Mouse (Mus musculus): ENCODE data around the gene Mrps5. TPM values are rescaled to one million over a fixed set of nuclear protein-coding genes. Genes with fewer than 3 reads are reported as not detected.

The Mrps5 gene
- 142 and 146 TPM in 2 replicates for polyA plus RNA-seq (2014; fragmentation: Nextera tagmentation; extraction: Ambion mirVana)

GRCm38 (mm10) chr2:127586694-127587513 is at the start of gene Mrps5, which contains the start of gene Zfp661:
Gene Mrps5 (plus strand): TSS chr2:127587222.
Gene Zfp661 (minus strand): TSS chr2:127587094.
- H3K9me3 ChIP-seq (ENCODE audit: control insufficient read depth, low read length), result no peaks in the 10 kb centered on the region

GRCm38 (mm10) chr2:127537548-127537947 is 49.5 kb upstream of the Mrps5 start:
- Histone ChIP-seq H3K4me2 (replicated peaks; ENCODE audit: low read depth, low read length) (no peak overlapping the region), H3K27me3 (ENCODE audit: control insufficient read depth, insufficient read depth, low read length) (peaks cover 41% of the 10 kb centered on the region), H3K36me3 (ENCODE audit: control insufficient read depth, insufficient read depth, low read length) (no peaks in the 10 kb centered on the region), H3K9ac (ENCODE audit: low read depth, low read length) (no peak overlapping the region), H3K9me3 (ENCODE audit: control insufficient read depth, low read length) (no peaks in the 10 kb centered on the region), H3K4me3 (ENCODE audit: low read length) (no peak overlapping the region), H3K4me1 (ENCODE audit: control insufficient read depth, insufficient read depth, low read length) (0 out of 2 replicates have a peak, but pooled peaks cover 5% of the 10 kb centered on the region), H3K27ac (ENCODE audit: low read depth, low read length) (no peak overlapping the region)
- ATAC-seq (ENCODE audit: low FRiP score, low TSS enrichment), result no peak
- WGBS, result 59% methylated on average over 3 of the region's 3 CpGs

More at GRCm38 (mm10) chr2:127586694-127587513, at the start of gene Mrps5, which contains the start of gene Zfp661:
- Histone ChIP-seq H3K27ac (ENCODE audit: low read depth, low read length) (peak within 1 kb of the TSS; percentile 78), H3K4me3 (ENCODE audit: low read length) (peak within 1 kb of the TSS; percentile 95), H3K4me2 (replicated peaks; ENCODE audit: low read depth, low read length) (peak within 1 kb of the TSS; percentile 79), H3K4me1 (ENCODE audit: control insufficient read depth, insufficient read depth, low read length) (peaks cover 14% of the 10 kb centered on the region), H3K9ac (ENCODE audit: low read depth, low read length) (peak within 1 kb of the TSS; percentile 70), H3K27me3 (ENCODE audit: control insufficient read depth, insufficient read depth, low read length) (no peaks in the 10 kb centered on the region; the same call in 1 of the 2 replicates), H3K36me3 (ENCODE audit: control insufficient read depth, insufficient read depth, low read length) (peaks cover 8% of the 10 kb centered on the region)
- WGBS, result 5% methylated on average over 39 of the region's 39 CpGs
- ATAC-seq (ENCODE audit: low FRiP score, low TSS enrichment), result peak; percentile 84

GRCm38 (mm10) chr2:127539494-127539893 is 47.5 kb upstream of the Mrps5 start:
- Histone ChIP-seq H3K9me3 (ENCODE audit: control insufficient read depth, low read length) (no peaks in the 10 kb centered on the region), H3K9ac (ENCODE audit: low read depth, low read length) (no peak overlapping the region), H3K4me3 (ENCODE audit: low read length) (no peak overlapping the region), H3K4me2 (replicated peaks; ENCODE audit: low read depth, low read length) (no peak overlapping the region), H3K4me1 (ENCODE audit: control insufficient read depth, insufficient read depth, low read length) (0 out of 2 replicates have a peak, but pooled peaks cover 5% of the 10 kb centered on the region), H3K27ac (ENCODE audit: low read depth, low read length) (no peak overlapping the region), H3K27me3 (ENCODE audit: control insufficient read depth, insufficient read depth, low read length) (peaks cover 49% of the 10 kb centered on the region), H3K36me3 (ENCODE audit: control insufficient read depth, insufficient read depth, low read length) (no peaks in the 10 kb centered on the region)
- no peak for ATAC-seq (ENCODE audit: low FRiP score, low TSS enrichment)
- WGBS, result 24% methylated on average over 4 of the region's 4 CpGs

- Histone ChIP-seq H3K4me2 (replicated peaks; ENCODE audit: low read depth, low read length) (peak within 1 kb of the TSS; percentile 29), H3K27me3 (ENCODE audit: control insufficient read depth, insufficient read depth, low read length) (peaks cover 49% of the 10 kb centered on the region), H3K4me3 (ENCODE audit: low read length) (peak within 1 kb of the TSS; percentile 9), H3K9ac (ENCODE audit: low read depth, low read length) (no peak within 1 kb of the TSS; the same call in 1 of the 2 replicates), H3K9me3 (ENCODE audit: control insufficient read depth, low read length) (no peaks in the 10 kb centered on the region), H3K36me3 (ENCODE audit: control insufficient read depth, insufficient read depth, low read length) (no peaks in the 10 kb centered on the region), H3K4me1 (ENCODE audit: control insufficient read depth, insufficient read depth, low read length) (0 out of 2 replicates have a peak, but pooled peaks cover 5% of the 10 kb centered on the region), H3K27ac (ENCODE audit: low read depth, low read length) (no peak within 1 kb of the TSS)
- 1% methylated on average over 29 of the region's 29 CpGs for WGBS
- peak; percentile 82 for ATAC-seq (ENCODE audit: low FRiP score, low TSS enrichment)
Measured at GRCm38 (mm10) chr2:127541185-127541584, 45.8 kb upstream of the Mrps5 start, which contains the start of gene Prom2. Gene Prom2 (minus strand): TSS chr2:127541467.

- Histone ChIP-seq H3K4me1 (ENCODE audit: control insufficient read depth, insufficient read depth, low read length) (0 out of 2 replicates have a peak, but pooled peaks cover 5% of the 10 kb centered on the region), H3K4me2 (replicated peaks; ENCODE audit: low read depth, low read length) (no peak overlapping the region), H3K27me3 (ENCODE audit: control insufficient read depth, insufficient read depth, low read length) (peaks cover 49% of the 10 kb centered on the region), H3K4me3 (ENCODE audit: low read length) (no peak overlapping the region), H3K27ac (ENCODE audit: low read depth, low read length) (no peak overlapping the region), H3K36me3 (ENCODE audit: control insufficient read depth, insufficient read depth, low read length) (no peaks in the 10 kb centered on the region), H3K9ac (ENCODE audit: low read depth, low read length) (no peak overlapping the region), H3K9me3 (ENCODE audit: control insufficient read depth, low read length) (no peaks in the 10 kb centered on the region)
- ATAC-seq (ENCODE audit: low FRiP score, low TSS enrichment), result no peak
- WGBS, result 87% methylated on average over 2 of the region's 2 CpGs
Measured at GRCm38 (mm10) chr2:127541697-127542096, 45.3 kb upstream of the Mrps5 start.

- Histone ChIP-seq H3K4me3 (ENCODE audit: low read length) (no peak overlapping the region), H3K36me3 (ENCODE audit: control insufficient read depth, insufficient read depth, low read length) (no peaks in the 10 kb centered on the region), H3K4me2 (replicated peaks; ENCODE audit: low read depth, low read length) (no peak overlapping the region), H3K27ac (ENCODE audit: low read depth, low read length) (no peak overlapping the region), H3K4me1 (ENCODE audit: control insufficient read depth, insufficient read depth, low read length) (no peaks in the 10 kb centered on the region), H3K9ac (ENCODE audit: low read depth, low read length) (no peak overlapping the region), H3K27me3 (ENCODE audit: control insufficient read depth, insufficient read depth, low read length) (no peaks in the 10 kb centered on the region), H3K9me3 (ENCODE audit: control insufficient read depth, low read length) (no peaks in the 10 kb centered on the region)
- 73% methylated on average over 5 of the region's 5 CpGs for WGBS
- no peak for ATAC-seq (ENCODE audit: low FRiP score, low TSS enrichment)
Measured at GRCm38 (mm10) chr2:127548342-127549074, 38.5 kb upstream of the Mrps5 start.

- Histone ChIP-seq H3K27ac (ENCODE audit: low read depth, low read length) (no peak overlapping the region), H3K4me3 (ENCODE audit: low read length) (no peak overlapping the region), H3K9ac (ENCODE audit: low read depth, low read length) (no peak overlapping the region), H3K9me3 (ENCODE audit: control insufficient read depth, low read length) (no peaks in the 10 kb centered on the region), H3K27me3 (ENCODE audit: control insufficient read depth, insufficient read depth, low read length) (no peaks in the 10 kb centered on the region), H3K36me3 (ENCODE audit: control insufficient read depth, insufficient read depth, low read length) (no peaks in the 10 kb centered on the region), H3K4me1 (ENCODE audit: control insufficient read depth, insufficient read depth, low read length) (no peaks in the 10 kb centered on the region), H3K4me2 (replicated peaks; ENCODE audit: low read depth, low read length) (no peak overlapping the region)
- no peak for ATAC-seq (ENCODE audit: low FRiP score, low TSS enrichment)
Measured at GRCm38 (mm10) chr2:127549711-127550110, 37.3 kb upstream of the Mrps5 start.

- Histone ChIP-seq H3K27ac (ENCODE audit: low read depth, low read length) (no peak overlapping the region), H3K9ac (ENCODE audit: low read depth, low read length) (no peak overlapping the region), H3K4me3 (ENCODE audit: low read length) (no peak overlapping the region), H3K36me3 (ENCODE audit: control insufficient read depth, insufficient read depth, low read length) (no peaks in the 10 kb centered on the region), H3K9me3 (ENCODE audit: control insufficient read depth, low read length) (no peaks in the 10 kb centered on the region), H3K4me2 (replicated peaks; ENCODE audit: low read depth, low read length) (no peak overlapping the region), H3K4me1 (ENCODE audit: control insufficient read depth, insufficient read depth, low read length) (no peaks in the 10 kb centered on the region), H3K27me3 (ENCODE audit: control insufficient read depth, insufficient read depth, low read length) (no peaks in the 10 kb centered on the region)
- WGBS, result 92% methylated on average over 1 of the region's 1 CpGs
- no peak for ATAC-seq (ENCODE audit: low FRiP score, low TSS enrichment)
Measured at GRCm38 (mm10) chr2:127550446-127550845, 36.6 kb upstream of the Mrps5 start.

Data from kidney, embryonic 14.5 days (tissue).